Mouse (Mus musculus): ENCODE results near the gene Rnf17. TPM values are rescaled to one million over a fixed set of nuclear protein-coding genes. Genes with fewer than 3 reads are reported as not detected.

Gene Rnf17
- polyA plus RNA-seq, 1 experiment from 2014 or later = 0.67 TPM

GRCm38 (mm10) chr14:56379336-56379735 lies 23.0 kb upstream of the Rnf17 start:
- no peaks in the 10 kb centered on the region for H3K4me1 ChIP-seq (replicated peaks; ENCODE audit: control insufficient read depth, insufficient read depth)
- no peaks in the 10 kb centered on the region for H3K9me3 ChIP-seq (ENCODE audit: control insufficient read depth, low read length)
- H3K4me2 ChIP-seq (replicated peaks; ENCODE audit: low read depth) = no peak overlapping the region
- no peak overlapping the region for H3K27ac ChIP-seq (replicated peaks)
- 47% methylated on average over 9 of the region's 9 CpGs for WGBS
- ATAC-seq (ENCODE audit: low FRiP score, low TSS enrichment) (no peak), DNase-seq (ENCODE audit: low spot score) (no peak)
- H3K4me3 ChIP-seq (ENCODE audit: low read depth, low read length) = no peak overlapping the region
- H3K36me3 ChIP-seq (ENCODE audit: control insufficient read depth, insufficient read depth, low read length) = no peaks in the 10 kb centered on the region
- H3K27me3 ChIP-seq (ENCODE audit: control insufficient read depth, insufficient read depth, low read length) = no peaks in the 10 kb centered on the region
- H3K9ac ChIP-seq (ENCODE audit: low read length) = no peak overlapping the region
- TF ChIP-seq EP300 (optimal IDR thresholded peaks at IDR 0.05) = no peak
- TF ChIP-seq CTCF (IDR thresholded peaks at IDR 0.05; ENCODE audit: low read depth) = no peak

- no peak overlapping the region for H3K9ac ChIP-seq (ENCODE audit: low read length)
- H3K27me3 ChIP-seq (ENCODE audit: control insufficient read depth, insufficient read depth, low read length) = no peaks in the 10 kb centered on the region
- TF ChIP-seq CTCF (IDR thresholded peaks at IDR 0.05; ENCODE audit: low read depth) = no peak
- no peak for TF ChIP-seq EP300 (optimal IDR thresholded peaks at IDR 0.05)
- H3K4me2 ChIP-seq (replicated peaks; ENCODE audit: low read depth) = no peak overlapping the region
- no peaks in the 10 kb centered on the region for H3K36me3 ChIP-seq (ENCODE audit: control insufficient read depth, insufficient read depth, low read length)
- no peak overlapping the region for H3K27ac ChIP-seq (replicated peaks)
- H3K4me1 ChIP-seq (replicated peaks; ENCODE audit: control insufficient read depth, insufficient read depth) = no peaks in the 10 kb centered on the region
- WGBS = 81% methylated on average over 4 of the region's 4 CpGs
- no peak overlapping the region for H3K4me3 ChIP-seq (ENCODE audit: low read depth, low read length)
- no peak for DNase-seq (ENCODE audit: low spot score)
- no peak for ATAC-seq (ENCODE audit: low FRiP score, low TSS enrichment)
- no peaks in the 10 kb centered on the region for H3K9me3 ChIP-seq (ENCODE audit: control insufficient read depth, low read length)
Measured at GRCm38 (mm10) chr14:56382366-56382765, 20.0 kb upstream of the Rnf17 start.

GRCm38 (mm10) chr14:56390247-56390646 lies 12.1 kb upstream of the Rnf17 start:
- H3K4me3 ChIP-seq (ENCODE audit: low read depth, low read length) = no peak overlapping the region
- no peaks in the 10 kb centered on the region for H3K36me3 ChIP-seq (ENCODE audit: control insufficient read depth, insufficient read depth, low read length)
- DNase-seq (ENCODE audit: low spot score) (no peak), ATAC-seq (ENCODE audit: low FRiP score, low TSS enrichment) (no peak)
- no peaks in the 10 kb centered on the region for H3K9me3 ChIP-seq (ENCODE audit: control insufficient read depth, low read length)
- H3K27me3 ChIP-seq (ENCODE audit: control insufficient read depth, insufficient read depth, low read length) = no peaks in the 10 kb centered on the region
- no peak overlapping the region for H3K27ac ChIP-seq (replicated peaks)
- no peak overlapping the region for H3K9ac ChIP-seq (ENCODE audit: low read length)
- WGBS = 57% methylated on average over 3 of the region's 3 CpGs
- no peaks in the 10 kb centered on the region for H3K4me1 ChIP-seq (replicated peaks; ENCODE audit: control insufficient read depth, insufficient read depth)
- TF ChIP-seq CTCF (IDR thresholded peaks at IDR 0.05; ENCODE audit: low read depth) (no peak), EP300 (optimal IDR thresholded peaks at IDR 0.05) (no peak)
- H3K4me2 ChIP-seq (replicated peaks; ENCODE audit: low read depth) = no peak overlapping the region

- WGBS = 30% methylated on average over 2 of the region's 2 CpGs
- H3K4me1 ChIP-seq (replicated peaks; ENCODE audit: control insufficient read depth, insufficient read depth) = no peaks in the 10 kb centered on the region
- no peak for TF ChIP-seq EP300 (optimal IDR thresholded peaks at IDR 0.05)
- no peak for TF ChIP-seq CTCF (IDR thresholded peaks at IDR 0.05; ENCODE audit: low read depth)
- no peak for DNase-seq (ENCODE audit: low spot score)
- H3K9ac ChIP-seq (ENCODE audit: low read length) = no peak overlapping the region
- H3K9me3 ChIP-seq (ENCODE audit: control insufficient read depth, low read length) = no peaks in the 10 kb centered on the region
- H3K36me3 ChIP-seq (ENCODE audit: control insufficient read depth, insufficient read depth, low read length) = no peaks in the 10 kb centered on the region
- no peak overlapping the region for H3K4me2 ChIP-seq (replicated peaks; ENCODE audit: low read depth)
- H3K27me3 ChIP-seq (ENCODE audit: control insufficient read depth, insufficient read depth, low read length) = no peaks in the 10 kb centered on the region
- no peak for ATAC-seq (ENCODE audit: low FRiP score, low TSS enrichment)
- H3K27ac ChIP-seq (replicated peaks) = no peak overlapping the region
- no peak overlapping the region for H3K4me3 ChIP-seq (ENCODE audit: low read depth, low read length)
Measured at GRCm38 (mm10) chr14:56393704-56394312, 8.6 kb upstream of the Rnf17 start.

- no peak overlapping the region for H3K27ac ChIP-seq (replicated peaks)
Measured at GRCm38 (mm10) chr14:56398001-56398400, 4.4 kb upstream of the Rnf17 start.

GRCm38 (mm10) chr14:56403072-56403375 lies 643 bp downstream of the Rnf17 start:
- Histone ChIP-seq H3K9me3 (ENCODE audit: control insufficient read depth, low read length) (no peaks in the 10 kb centered on the region), H3K9ac (ENCODE audit: low read length) (no peak overlapping the region), H3K27me3 (ENCODE audit: control insufficient read depth, insufficient read depth, low read length) (no peaks in the 10 kb centered on the region), H3K27ac (replicated peaks) (no peak overlapping the region), H3K4me1 (replicated peaks; ENCODE audit: control insufficient read depth, insufficient read depth) (no peaks in the 10 kb centered on the region), H3K36me3 (ENCODE audit: control insufficient read depth, insufficient read depth, low read length) (no peaks in the 10 kb centered on the region), H3K4me3 (ENCODE audit: low read depth, low read length) (no peak overlapping the region), H3K4me2 (replicated peaks; ENCODE audit: low read depth) (no peak overlapping the region)
- DNase-seq (ENCODE audit: low spot score) (no peak), ATAC-seq (ENCODE audit: low FRiP score, low TSS enrichment) (no peak)
- 90% methylated on average over 2 of the region's 2 CpGs for WGBS
- no peak for TF ChIP-seq EP300 (optimal IDR thresholded peaks at IDR 0.05)
- TF ChIP-seq CTCF (IDR thresholded peaks at IDR 0.05; ENCODE audit: low read depth) = no peak

More at GRCm38 (mm10) chr14:56398001-56398400, 4.4 kb upstream of the Rnf17 start:
- Histone ChIP-seq H3K27me3 (ENCODE audit: control insufficient read depth, insufficient read depth, low read length) (no peaks in the 10 kb centered on the region), H3K9me3 (ENCODE audit: control insufficient read depth, low read length) (no peaks in the 10 kb centered on the region), H3K4me2 (replicated peaks; ENCODE audit: low read depth) (no peak overlapping the region), H3K4me1 (replicated peaks; ENCODE audit: control insufficient read depth, insufficient read depth) (no peaks in the 10 kb centered on the region), H3K9ac (ENCODE audit: low read length) (no peak overlapping the region), H3K4me3 (ENCODE audit: low read depth, low read length) (no peak overlapping the region), H3K36me3 (ENCODE audit: control insufficient read depth, insufficient read depth, low read length) (no peaks in the 10 kb centered on the region)
- ATAC-seq (ENCODE audit: low FRiP score, low TSS enrichment) (no peak), DNase-seq (ENCODE audit: low spot score) (peak; percentile 33)
- TF ChIP-seq EP300 (optimal IDR thresholded peaks at IDR 0.05) (no peak), CTCF (IDR thresholded peaks at IDR 0.05; ENCODE audit: low read depth) (peak; percentile 85)
